Mouse (Mus musculus) adrenal gland, postnatal 36 days (tissue): ENCODE measurements around the gene Ttc28. TPM values are rescaled to one million over a fixed set of nuclear protein-coding genes. Genes with fewer than 3 reads are reported as not detected.
A peak's percentile ranks its signal among the peaks of the same experiment; 100 is the strongest.

Experiments
- DNase-seq, 2 experiments: peaks; one replicate each; pipeline ENCODE4 v3.0.0; 2021; ENCODE audit warnings: mixed read lengths in 1 of 2
- total RNA-seq, 2 experiments: library from RNA; stranded (reverse); gene quantifications; 2 replicates each; pipeline ENCODE4 v1.2.3; 2021

The Ttc28 gene
- total RNA-seq, 2 experiments from 2014 or later = 18.5 to 21.9 TPM

DNA sequence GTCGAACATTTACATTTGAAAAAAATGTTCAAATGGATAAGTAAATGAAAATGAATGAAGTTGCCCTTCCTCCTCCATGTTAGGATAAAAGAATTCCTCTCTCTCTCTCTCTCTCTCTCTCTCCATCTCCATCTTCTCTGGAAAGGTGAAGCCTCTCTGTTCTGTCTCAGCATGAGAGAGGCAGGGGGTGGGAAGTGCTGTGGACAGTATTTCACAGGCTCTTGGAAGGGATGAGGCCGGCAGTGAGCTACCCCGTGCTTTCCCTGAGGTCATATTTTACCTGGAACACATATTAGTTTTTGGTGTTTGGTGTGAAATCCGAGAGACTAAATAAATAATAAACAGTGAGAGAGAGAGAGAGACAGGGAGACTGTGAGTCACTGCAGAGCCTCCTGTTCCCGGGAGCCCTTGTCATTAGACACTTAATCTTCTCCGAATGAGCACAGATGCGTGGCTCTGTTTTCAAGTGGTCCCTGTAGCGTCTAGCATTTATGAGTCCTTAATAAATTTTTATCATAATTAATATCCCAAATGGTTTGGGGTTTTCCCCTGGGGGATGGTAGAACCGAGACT, 284.8 kb downstream of the Ttc28 start:
- no peak for DNase-seq

DNA sequence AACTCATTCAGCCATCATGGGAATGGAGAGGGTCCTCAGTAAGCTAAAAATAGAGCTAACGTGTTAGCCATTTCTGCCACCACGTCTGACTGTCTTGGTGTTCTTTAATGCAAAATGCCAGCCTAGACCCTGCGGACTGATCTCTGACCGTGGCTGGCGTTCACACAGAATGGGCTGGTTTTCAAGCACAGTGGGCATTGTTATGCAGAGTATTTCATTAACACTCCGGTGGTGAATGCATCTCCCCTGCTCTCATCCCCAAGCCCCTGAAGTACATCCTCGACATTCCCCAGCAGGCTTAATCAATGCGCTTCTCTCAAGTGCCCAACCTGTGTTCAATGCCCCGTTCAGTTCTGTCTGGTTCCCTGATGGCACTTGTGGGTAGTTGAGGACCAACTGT, 290.8 kb downstream of the Ttc28 start:
- no peak for DNase-seq

DNA sequence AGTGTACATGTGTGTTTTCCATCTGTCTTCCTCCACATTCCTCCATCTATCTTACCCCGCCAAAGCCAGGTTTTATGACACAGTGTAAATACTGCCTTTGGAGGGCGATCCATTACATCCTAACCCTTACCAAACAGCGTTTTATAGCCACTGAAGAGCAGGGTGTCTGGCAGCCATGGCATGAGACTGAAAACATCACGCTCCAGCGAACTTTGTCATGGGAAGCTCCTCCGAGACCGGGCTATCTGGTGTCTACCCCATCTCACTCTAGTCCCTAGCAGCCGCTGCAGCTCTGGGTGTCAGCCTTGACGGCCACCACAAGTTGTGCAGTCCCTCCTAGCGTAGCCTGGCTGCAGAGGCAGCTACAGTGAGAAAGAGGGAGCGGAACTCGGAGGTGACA, 295.8 kb downstream of the Ttc28 start:
- no peak for DNase-seq

DNA sequence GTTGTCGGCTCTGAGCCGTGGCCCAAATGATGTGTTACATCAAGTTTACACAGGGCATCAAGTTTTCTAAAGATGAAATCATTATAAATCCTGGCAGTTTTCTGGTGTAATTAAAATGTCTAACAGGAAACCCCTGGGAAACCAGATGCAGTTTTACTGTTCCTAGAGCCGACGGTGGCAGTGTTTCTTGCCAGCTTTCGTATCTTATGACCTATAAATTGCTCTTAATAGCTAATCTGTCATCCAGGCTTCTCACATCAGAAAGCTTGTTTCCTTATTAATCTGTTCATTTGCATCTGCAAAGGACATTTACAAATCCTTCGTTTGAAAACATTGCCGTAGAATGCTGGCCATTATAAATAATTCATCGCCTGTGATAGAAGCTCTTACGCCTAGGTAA, 296.2 kb downstream of the Ttc28 start:
- DNase-seq = no peak

DNA sequence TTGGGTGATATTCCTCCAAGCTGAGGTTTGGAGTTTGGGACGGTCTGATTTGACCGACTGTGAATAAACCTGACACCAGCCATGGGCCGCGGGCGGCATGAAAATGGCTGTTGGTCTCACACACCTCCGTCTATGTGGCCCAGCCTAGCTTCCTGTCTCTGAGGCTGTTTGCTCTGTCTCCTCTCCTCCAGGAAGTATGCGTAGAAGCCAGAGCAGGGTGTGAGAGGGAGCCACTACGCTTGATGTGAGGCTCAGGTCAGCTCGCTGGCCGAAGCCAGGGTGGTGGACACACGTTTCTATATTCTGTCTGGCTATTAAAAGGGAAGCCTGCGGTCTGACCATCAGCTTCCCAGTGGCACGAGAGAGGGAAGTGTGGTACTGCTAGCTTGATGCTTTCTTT, 296.8 kb downstream of the Ttc28 start:
- no peak for DNase-seq

DNA sequence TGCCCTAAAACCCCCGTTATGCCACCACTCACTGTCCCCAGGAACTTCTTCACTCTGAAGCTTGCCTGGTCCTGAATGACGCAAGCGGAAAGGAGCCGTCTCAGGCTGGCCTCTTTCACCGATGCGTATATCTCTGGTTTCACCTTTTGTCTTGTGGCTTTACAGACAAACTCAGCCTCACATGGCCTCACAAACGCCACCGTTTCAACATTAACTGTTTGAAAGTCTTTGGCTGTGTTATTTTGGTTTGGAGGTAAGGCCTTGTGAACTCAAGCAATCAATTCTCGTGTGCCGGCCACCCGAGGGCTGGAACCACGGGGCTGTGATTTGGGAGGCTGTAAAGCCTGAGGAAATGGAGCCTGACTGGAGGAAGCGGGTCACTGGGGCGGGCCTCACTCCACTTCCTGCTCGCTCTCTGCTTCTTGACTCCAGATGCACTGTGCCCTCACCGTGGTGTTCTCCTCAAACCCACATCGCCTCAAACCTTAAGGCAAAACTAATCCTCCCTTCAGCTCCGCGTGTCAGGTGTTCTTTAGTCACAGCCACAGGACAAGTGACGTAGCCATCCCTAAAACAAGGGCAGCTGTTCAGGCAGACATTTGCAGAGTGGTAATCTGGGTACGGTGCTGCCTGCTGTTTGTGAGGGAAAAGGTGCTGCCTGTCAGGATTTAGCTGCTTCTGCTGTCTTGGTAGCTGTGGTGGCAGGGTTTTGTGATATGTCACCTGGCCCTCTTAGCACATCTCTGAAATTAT, 298.9 kb downstream of the Ttc28 start:
- DNase-seq = peak; percentile 43 to 65

DNA sequence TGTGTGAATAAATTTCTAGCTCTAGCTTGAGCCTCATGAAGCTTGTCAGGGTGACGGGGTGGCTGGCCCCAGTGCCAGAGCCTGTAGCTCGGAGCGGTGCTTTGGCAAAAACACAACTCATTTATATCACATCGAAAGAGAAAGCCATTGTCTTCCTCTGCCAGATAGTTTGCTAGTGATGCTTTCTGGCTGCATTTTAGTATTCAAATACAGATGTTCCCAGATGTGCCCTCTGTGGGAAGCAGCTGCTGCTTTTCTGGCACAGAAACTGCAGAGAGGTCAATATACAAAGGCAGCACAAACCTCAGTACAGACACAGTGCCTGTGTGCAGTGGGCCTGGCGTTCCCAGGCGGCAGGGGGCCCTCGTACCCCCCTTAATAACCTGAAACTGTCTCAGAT, 300.0 kb downstream of the Ttc28 start:
- no peak for DNase-seq

DNA sequence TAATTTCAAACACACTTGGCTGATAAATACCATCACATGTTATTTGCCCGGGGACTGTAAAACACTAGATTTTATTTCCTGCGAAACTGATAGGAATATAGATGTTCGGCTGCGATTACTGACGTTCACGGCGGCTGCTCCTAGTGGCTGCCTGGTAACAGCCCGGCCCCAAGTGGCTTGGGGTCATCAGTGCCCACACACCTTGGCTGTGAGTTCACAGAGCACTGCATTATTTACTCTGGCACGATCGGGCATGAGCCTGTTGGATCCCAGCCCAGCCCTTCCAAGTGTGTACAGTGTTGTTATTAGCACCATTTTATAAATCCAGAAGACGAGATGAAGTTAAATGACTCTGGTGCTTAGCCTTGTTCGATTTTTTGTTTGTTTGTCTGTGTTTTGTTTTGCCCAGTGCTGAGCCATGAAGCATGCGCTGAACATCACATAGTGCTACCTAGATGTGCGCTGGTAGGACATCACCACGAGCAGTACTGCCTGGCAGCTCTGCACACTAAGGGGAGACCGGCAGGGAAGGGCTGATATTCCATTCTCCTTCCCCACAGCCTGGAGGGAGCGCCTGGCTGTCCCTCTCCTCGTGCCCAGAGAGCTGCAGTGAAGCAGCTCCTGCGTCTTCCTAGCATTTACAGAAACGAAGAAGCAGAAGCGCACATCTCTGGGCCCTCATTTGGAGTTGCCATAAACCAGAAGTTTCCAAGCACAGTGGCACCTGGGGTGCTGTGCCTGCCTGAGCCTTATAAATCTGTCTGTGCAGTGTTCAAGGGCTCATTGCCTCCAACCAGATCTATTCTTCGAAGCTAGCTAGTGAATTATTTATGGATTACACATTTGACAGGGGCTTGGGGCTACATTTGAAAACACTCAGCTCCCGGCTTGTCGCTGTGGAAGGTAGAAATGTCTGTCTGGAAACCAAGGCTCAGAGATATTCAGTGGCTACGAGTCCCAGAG, 300.8 kb downstream of the Ttc28 start:
- no peak for DNase-seq

DNA sequence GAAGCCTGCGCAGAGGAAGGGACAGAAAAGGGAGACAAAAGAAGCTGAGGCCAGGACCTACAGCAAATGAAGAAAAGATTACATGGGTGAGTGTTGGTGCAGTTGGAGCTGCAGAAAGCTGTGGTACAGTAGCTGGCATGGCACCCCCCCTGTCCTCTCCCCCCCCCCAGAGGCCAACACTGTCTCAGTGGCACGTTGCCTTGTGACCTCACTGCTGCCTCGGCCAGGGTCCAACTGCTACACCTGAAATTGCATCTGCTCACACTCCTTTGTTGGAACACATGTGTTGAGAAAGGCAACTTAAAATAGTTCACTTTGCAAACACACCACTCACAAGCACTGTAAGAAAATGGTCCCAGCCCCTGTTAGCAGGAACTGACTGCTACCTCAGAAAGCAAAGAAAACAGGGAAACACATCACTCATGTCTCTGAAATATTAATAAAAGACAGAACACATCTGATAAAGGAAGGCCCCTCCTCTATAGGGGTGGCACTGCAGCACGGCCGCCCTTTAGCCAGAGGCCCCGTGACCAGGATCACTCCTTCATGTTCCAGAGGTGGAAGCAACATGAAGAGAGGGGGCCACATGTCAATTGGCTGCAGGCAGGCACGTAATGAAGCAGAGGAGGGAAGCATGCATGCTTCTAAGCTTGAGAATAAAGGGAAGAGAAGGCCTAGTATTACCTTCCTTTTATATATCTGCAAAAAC, 301.8 kb downstream of the Ttc28 start:
- DNase-seq = no peak

DNA sequence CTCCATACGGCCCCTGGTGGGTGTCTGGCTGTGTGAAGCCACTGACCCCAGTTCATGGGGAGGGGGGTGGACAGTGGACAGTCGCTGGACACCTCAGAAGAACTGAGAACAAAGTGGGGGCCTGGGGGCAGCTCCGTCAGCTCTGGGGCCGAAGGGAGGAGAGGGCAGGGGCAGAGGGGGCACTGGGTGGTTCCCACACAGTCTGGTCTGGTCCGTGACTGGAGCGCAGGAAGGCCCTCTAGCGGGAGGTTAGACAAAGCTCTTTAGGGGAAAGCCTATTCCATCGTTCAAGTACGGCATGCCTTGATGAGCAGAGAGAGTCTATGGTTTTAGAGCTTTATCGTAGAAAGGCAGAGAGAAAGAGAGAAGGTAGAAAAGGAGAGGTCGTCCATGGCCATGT, 307.0 kb downstream of the Ttc28 start:
- peak in 1 of 2 experiments; percentile 43 for DNase-seq

DNA sequence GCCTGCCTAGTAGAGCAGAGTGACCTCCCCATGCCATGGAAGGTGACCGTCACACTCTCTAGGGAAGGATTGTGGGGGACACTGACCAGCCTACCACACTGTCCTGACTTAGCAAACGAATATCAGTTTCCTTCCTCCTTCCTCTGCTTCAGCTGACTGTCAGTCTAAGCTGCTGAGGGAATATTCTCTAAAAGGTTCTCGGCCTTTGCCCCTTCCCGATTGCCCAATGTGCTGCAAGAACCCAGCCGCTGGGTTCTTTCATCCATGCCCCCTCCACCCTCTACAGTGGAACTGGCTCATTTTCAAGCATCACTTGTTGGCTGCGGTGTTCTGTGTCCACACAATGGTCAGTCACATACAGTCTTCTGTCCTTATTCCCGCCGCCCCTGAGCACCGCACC, 312.4 kb downstream of the Ttc28 start:
- no peak for DNase-seq

DNA sequence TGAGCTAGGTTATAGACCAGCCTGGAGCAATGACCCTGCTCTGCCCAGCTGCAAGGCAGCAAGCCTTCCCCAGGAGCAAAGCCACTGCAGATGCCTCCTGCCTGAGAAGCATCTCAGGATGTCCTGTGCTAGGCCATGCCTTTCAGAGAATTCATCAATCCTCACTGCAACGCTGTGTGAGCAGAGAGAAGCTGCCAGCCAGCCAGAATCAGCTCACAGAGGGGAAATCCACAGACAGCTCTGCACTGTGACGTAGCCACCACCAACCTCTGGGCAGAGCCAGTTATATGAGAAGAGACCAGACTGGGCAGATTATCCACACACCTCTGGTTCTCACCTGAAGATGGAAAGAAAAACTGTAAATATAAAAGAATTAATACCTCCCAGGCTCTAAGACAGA, 315.2 kb downstream of the Ttc28 start:
- DNase-seq = no peak

DNA sequence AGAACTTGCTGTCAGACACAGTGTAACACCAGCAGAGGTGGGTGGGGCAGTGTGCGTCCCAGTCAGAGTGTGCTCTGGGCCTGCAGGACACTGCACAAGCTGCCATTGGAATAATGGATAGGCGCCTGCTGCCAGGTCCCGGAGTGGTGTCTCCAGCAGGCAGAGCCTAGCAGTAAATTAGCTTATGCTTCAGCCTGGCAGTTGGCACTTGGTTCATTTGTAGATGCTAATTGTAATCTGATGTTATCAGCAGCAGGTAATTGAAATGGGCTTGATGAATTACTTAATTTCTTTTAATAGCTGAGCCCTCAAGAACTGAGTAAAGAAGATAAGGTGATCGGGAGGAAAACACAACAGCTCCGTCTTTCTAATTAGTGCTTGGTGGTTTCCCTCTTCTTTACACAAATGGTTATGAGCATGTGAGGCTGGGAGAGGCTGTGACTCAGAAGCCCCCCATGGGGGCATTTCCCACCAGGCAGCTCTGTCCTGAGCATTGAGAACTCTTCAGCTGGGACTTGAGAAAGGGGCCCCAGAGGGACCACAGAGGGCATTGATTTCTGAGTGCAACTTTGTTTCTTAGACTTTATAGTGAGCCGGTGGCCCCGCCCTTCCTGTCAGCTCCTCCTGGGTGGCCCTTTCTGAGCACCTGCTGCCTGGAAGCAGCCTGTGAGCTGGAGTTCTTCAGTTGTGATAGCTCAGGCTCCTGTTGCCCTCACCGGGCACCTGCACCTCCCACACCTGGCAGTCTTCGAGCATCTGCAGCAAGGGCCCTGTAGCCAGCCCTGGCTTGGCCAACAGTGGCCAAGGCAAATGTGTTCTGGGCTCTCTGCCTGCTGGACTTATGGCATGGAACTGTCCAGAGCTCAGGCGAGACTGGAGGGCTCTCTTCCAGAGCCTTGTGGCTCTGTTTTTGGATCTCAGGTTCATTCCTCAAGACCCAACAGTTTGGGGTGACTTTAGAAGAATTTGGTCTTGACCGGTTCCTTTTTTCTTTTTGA, 316.2 kb downstream of the Ttc28 start:
- peak in 1 of 2 experiments; percentile 27 for DNase-seq

DNA sequence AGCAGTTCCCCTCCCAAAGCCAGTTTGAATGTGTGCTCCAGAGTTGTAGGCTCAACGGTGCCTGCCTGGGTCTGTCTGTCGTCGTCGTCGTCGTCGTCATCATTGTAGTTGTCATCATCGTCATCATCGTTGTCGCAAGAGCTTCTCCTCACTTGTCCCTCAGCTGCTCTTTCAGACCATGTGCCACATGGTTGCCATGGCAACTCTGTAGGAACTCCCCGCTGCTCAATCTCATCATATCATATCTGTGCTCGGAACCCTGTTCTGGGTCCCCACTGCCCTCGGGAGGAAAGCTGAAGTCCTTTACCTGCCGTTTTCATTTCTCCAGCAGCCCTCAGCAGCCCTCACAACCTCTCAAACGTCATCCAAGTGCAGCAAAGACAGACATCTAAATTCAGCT, 318.1 kb downstream of the Ttc28 start:
- DNase-seq = no peak

DNA sequence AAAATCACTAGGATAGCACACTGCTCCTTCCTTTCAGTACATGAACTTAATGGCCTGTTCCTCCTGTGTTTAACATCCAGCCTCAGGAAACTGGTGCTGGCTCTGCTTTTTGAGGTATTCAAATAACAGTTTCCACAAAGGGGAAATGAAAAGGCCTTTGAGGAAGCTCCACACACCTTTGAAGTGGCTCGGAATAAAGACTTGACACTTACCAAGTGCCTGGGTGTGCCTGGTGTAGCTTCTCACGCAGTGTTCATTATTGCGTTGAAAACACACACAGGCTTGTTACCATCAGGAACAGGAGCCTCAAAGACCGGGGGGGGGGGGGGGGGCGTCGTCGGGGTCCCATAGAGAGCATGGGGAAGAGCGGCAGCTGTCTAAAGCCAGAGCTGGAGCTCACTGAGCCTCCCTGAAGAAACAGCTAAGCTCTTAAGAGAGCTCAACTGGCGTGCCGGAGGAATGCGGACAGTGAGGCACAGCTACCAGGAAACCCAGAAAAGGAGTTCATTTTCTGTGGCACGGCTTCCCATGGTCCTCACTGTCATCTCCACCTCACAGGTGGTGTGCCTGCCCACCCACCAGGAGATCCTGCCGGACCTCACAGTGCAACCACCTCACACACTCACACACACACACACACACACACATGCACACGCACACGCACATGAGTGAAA, 320.7 kb downstream of the Ttc28 start:
- DNase-seq = no peak

DNA sequence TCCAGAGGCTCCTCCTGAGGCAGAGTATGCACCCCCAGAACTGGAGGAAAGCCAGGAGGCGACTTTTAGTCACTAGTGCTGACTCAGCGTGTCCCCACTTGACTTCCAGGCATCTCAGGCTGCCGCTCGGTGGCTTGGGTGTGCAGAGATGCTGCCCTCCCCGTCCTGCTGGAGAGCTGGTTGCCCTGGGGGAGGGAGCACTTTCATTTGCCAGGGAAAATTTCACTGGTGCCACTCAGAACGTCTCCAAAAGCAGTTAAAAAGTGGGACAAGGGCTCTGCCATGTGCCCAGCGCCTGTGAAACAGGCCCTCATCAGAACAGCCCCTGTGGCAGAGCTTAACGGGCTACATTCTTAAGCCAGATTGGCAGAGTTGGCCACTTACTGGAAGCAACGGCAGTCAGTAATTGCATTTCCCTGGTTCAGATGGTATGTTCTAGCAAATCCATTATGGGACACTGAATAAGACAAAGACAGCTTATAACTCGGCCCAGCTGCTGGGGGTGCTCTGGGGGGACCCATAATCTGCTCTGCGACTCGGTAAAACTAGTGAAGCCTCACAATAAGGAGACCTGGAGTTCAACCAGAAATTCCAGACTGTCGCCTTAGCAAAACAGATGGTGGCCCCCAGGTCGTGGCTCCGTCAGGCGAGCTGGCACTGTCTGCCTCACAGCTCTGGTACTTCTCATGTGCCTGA, 321.5 kb downstream of the Ttc28 start:
- peak; percentile 83 to 85 for DNase-seq

DNA sequence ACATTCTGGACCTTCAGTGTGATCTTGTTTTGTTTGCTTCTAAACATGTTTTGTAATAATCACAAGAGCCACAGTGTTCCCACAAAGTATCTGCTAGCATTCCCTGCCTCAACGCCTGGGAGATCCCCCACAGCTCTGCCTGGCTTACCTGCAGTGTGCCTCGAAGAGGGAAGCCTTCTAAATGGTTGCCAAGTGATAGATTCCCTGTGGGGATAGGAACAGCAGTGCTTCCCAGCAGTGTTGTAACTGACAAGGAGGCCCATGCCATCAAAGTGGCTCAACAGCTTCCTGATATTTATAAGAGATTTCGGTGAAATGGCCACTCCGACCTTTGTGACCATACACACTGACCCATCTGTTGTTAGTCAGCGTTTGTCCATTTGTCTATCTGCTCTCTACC, 324.6 kb downstream of the Ttc28 start:
- no peak for DNase-seq

DNA sequence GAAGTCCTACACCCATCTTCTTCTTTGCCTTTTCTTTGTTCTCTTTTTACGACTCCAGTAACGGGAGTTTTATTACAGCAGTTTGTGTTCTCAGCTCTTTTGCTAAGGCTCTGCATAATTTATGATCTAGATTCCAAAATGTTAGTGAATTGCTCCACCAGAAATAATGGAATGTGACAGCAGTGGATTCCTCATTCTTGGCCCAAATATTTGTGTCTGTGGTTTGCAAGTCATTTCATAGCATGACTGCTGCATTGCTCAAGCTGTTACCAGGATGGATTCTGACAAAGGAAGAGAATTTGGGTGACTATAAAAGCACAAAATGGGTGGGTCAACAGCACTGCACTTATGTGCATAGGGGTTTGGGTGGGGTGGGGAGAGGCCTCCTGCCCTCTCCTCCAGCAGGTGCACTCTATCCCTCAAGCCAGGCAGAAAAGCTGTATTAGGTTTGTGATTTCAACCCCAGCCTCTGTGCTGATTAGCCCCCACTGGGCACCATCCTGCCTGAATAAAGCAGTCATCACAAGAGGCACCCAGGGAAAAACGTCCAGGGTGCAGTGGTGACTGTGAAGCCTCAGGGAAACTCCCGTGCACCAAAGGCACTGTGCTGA, 325.5 kb downstream of the Ttc28 start:
- no peak for DNase-seq

DNA sequence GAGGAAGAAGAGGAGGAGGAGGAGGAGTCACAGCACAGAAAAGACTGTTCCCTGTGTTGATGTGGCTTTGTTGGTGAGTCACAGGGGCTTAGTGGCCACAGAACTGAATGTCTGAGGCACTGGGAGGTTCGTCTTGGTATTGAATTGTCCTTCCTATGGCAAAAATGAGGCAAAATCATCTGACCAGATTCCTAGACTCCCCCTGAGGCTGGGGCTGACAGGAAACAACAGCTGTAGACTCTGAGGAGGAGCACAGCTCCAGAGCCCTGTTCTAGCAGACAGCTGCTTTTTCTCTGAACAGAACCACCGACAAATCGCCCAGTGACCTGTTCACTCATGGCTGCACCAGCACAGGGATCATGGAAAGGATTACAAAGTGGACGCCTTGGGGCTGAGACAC, 326.2 kb downstream of the Ttc28 start:
- DNase-seq = no peak
